Mouse (Mus musculus) limb, embryonic 11.5 days (tissue): ENCODE measurements around the gene Tnni1. TPM values are rescaled to one million over a fixed set of nuclear protein-coding genes. Genes with fewer than 3 reads are reported as not detected.

Experiments used
- ATAC-seq: fragments of 200-750 bp; cut with Nextera tagmentation; 2 replicates; pipeline ENCODE4 v1.8.0; 2017; ENCODE audit warnings: low read depth; ENCODE audit not compliant: insufficient number of reproducible peaks, low FRiP score, low TSS enrichment
- DNase-seq: peaks from one replicate; pipeline ENCODE4 v3.0.0-alpha.2; 2015; ENCODE audit warnings: low spot score
- H3K27ac ChIP-seq: fragments of 300-500 bp; sonication (generic); replicated peaks from 2 replicates; pipeline ENCODE4 v1.5.1; 2014; ENCODE audit warnings: low read depth, mild to moderate bottlenecking, low read length
- H3K27me3 ChIP-seq: fragments of 300-500 bp; sonication (generic); 2 replicates; pipeline ENCODE4 v1.6.1; 2014; ENCODE audit warnings: mild to moderate bottlenecking, low read length, mixed read lengths; ENCODE audit not compliant: control insufficient read depth, insufficient read depth
- H3K36me3 ChIP-seq: fragments of 300-500 bp; sonication (generic); 2 replicates; pipeline ENCODE4 v1.6.1; 2014; ENCODE audit warnings: mild to moderate bottlenecking, low read length, moderate library complexity, mixed read lengths; ENCODE audit not compliant: control insufficient read depth, insufficient read depth
- H3K4me1 ChIP-seq: fragments of 300-500 bp; sonication (generic); 2 replicates; pipeline ENCODE4 v1.6.1; 2014; ENCODE audit warnings: low read length, mixed read lengths; ENCODE audit not compliant: control insufficient read depth, insufficient read depth
- H3K4me2 ChIP-seq: fragments of 300-500 bp; sonication (generic); 2 replicates; pipeline ENCODE4 v1.6.1; 2014; ENCODE audit warnings: low read depth, mild to moderate bottlenecking, moderate library complexity; ENCODE audit not compliant: severe bottlenecking
- H3K4me3 ChIP-seq: fragments of 300-500 bp; sonication (generic); 2 replicates; pipeline ENCODE4 v1.5.1; 2014; ENCODE audit warnings: low read depth, low read length
- H3K9ac ChIP-seq: fragments of 300-500 bp; sonication (generic); 2 replicates; pipeline ENCODE4 v1.6.1; 2014; ENCODE audit warnings: mild to moderate bottlenecking, low read length
- H3K9me3 ChIP-seq: fragments of 300-500 bp; sonication (generic); 2 replicates; pipeline ENCODE4 v1.6.1; 2016; ENCODE audit warnings: low read length; ENCODE audit not compliant: control insufficient read depth
- WGBS: fragments of 180-500 bp; shearing (Covaris S2); extraction: QIAGEN DNeasy Blood & Tissue Kit; methylation state at CpG from one replicate; pipeline ENCODE4 v1.1.7; 2014; 5-methylcytosine and 5-hydroxymethylcytosine counted together
- polyA plus RNA-seq: library from polyadenylated mRNA; unstranded; fragments of >200 nt; fragmentation: Nextera tagmentation; extraction: Ambion mirVana; gene quantifications from 2 replicates; pipeline ENCODE4 v1.2.1, GENCODE M21; 2014

The Tnni1 gene
- polyA plus RNA-seq, 1 experiment from 2014 or later, result 19.4 TPM

DNA sequence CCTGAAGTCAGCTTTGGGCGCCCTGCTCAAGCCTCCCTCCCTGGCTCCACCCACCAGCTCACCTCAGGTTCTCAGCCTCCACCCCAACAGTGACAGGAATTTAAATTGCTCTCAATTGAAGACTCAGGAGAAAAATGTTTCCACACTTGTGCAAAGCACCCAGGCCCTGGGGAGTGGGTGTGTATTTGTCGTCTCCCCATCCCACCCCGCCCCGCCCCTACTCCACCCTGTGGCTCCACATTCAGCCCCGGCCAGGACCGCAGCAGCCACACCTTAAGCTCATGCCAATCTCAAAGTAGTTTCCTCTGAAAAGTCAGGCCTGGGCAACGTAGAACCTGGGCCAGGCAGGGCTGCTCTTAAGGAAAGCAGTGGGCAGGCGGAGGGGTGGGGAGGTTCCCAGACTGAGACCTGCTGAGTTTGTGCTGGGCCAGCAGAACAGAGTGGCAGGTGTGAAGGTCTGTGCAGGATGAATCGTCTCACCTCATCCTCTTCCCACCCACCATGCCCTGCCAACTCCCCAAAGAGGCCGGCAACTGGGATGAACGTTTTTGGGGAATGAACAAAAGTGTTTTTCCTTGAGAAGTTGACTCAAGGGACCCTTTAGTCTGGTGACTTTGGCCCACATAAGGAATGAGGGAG is 78.0 kb downstream of the Tnni1 start:
- no peaks in the 10 kb centered on the region for H3K36me3 ChIP-seq
- H3K27me3 ChIP-seq, result no peaks in the 10 kb centered on the region
- DNase-seq, result no peak
- no peak overlapping the region for H3K27ac ChIP-seq
- no peak overlapping the region for H3K4me2 ChIP-seq
- no peak overlapping the region for H3K9ac ChIP-seq
- H3K4me1 ChIP-seq, result 0 out of 2 replicates have a peak, but pooled peaks cover 3% of the 10 kb centered on the region
- no peak overlapping the region for H3K4me3 ChIP-seq
- no peaks in the 10 kb centered on the region for H3K9me3 ChIP-seq
- ATAC-seq, result no peak
- 53% methylated on average over 11 of the region's 11 CpGs for WGBS

DNA sequence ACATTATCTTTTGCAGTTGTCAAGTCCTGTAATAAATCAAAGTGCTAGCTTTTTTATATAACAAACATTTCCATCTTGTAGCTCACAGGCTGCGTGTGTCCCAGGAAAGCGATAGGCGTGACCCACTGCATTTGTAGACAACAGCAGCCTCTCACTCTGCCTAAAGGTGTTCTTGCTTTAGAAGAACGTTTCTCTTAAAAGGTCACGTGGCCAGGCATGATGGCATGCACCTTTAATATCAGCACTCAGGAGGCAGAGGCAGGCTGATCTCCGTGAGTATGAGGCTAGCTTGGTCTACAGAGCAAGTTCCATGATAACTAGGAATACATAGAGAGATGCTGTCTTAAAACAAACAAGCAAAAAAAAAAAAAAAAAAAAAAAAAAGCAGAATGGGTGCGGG is 79.3 kb downstream of the Tnni1 start:
- H3K4me3 ChIP-seq, result no peak overlapping the region
- DNase-seq (no peak), ATAC-seq (no peak)
- H3K9ac ChIP-seq, result no peak overlapping the region
- no peaks in the 10 kb centered on the region for H3K27me3 ChIP-seq
- H3K9me3 ChIP-seq, result no peaks in the 10 kb centered on the region
- H3K4me1 ChIP-seq, result no peaks in the 10 kb centered on the region
- 90% methylated on average over 7 of the region's 7 CpGs for WGBS
- H3K4me2 ChIP-seq, result no peak overlapping the region
- H3K36me3 ChIP-seq, result no peaks in the 10 kb centered on the region
- H3K27ac ChIP-seq, result no peak overlapping the region

Other genes with a start within 250 kb of the Tnni1 start
- gene Nav1, start 172.1 kb upstream of the Tnni1 start, polyA plus RNA-seq, result 16.4 and 16.7 TPM in 2 replicates
- gene Csrp1, start 59.4 kb upstream of the Tnni1 start, polyA plus RNA-seq, result 50.5 and 51.2 TPM in 2 replicates
- gene Phlda3, start 13.3 kb upstream of the Tnni1 start, polyA plus RNA-seq, result 32.8 and 33.3 TPM in 2 replicates
- 4.5 TPM in 2 replicates for gene Lad1, start 39.2 kb downstream of the Tnni1 start, polyA plus RNA-seq
- gene Tnnt2, start 56.9 kb downstream of the Tnni1 start, polyA plus RNA-seq, result 6.0 and 7.3 TPM in 2 replicates
- gene Pkp1, start 139.8 kb downstream of the Tnni1 start, polyA plus RNA-seq, result 0.71 and 0.79 TPM in 2 replicates
- gene Igfn1, start 226.9 kb downstream of the Tnni1 start, polyA plus RNA-seq, result 0.13 and 0.17 TPM in 2 replicates
- gene Tmem9, start 228.7 kb downstream of the Tnni1 start, polyA plus RNA-seq, result 60.6 and 99.8 TPM in 2 replicates